Mouse (Mus musculus) lung, postnatal 0 days (tissue): Measurements from ENCODE around the gene Bcl2l2. TPM values are rescaled to one million over a fixed set of nuclear protein-coding genes. Genes with fewer than 3 reads are reported as not detected.

ENCODE experiments used
- ATAC-seq: fragments of 200-750 bp; cut with Nextera tagmentation; 2 replicates; pipeline ENCODE4 v1.8.0; 2017; ENCODE audit warnings: moderate library complexity
- DNase-seq: peaks from one replicate; pipeline ENCODE4 v3.0.0-alpha.2; 2016; ENCODE audit warnings: low spot score
- H3K27ac ChIP-seq: fragments of 300-500 bp; sonication (generic); 2 replicates; pipeline ENCODE4 v1.5.1; 2014; ENCODE audit warnings: antibody characterized with exemption, mild to moderate bottlenecking, low read length, mixed read lengths
- H3K27me3 ChIP-seq: fragments of 300-500 bp; sonication (generic); replicated peaks from 2 replicates; pipeline ENCODE4 v1.6.1; 2014; ENCODE audit warnings: low read length, mixed read lengths; ENCODE audit not compliant: insufficient read depth
- H3K36me3 ChIP-seq: fragments of 300-500 bp; sonication (generic); 2 replicates; pipeline ENCODE4 v1.6.1; 2014; ENCODE audit warnings: low read length, mixed read lengths; ENCODE audit not compliant: insufficient read depth
- H3K4me1 ChIP-seq: fragments of 300-500 bp; sonication (generic); 2 replicates; pipeline ENCODE4 v1.6.1; 2014; ENCODE audit warnings: antibody characterized with exemption, low read depth, low read length, mixed read lengths; ENCODE audit not compliant: insufficient read depth
- H3K4me2 ChIP-seq: fragments of 300-500 bp; sonication (generic); replicated peaks from 2 replicates; pipeline ENCODE4 v1.6.1; 2014; ENCODE audit warnings: low read depth, mild to moderate bottlenecking, low read length, moderate library complexity, mixed read lengths
- H3K4me3 ChIP-seq: fragments of 300-500 bp; sonication (generic); 2 replicates; pipeline ENCODE4 v1.5.1; 2014; ENCODE audit warnings: low read depth, low read length
- H3K9ac ChIP-seq: fragments of 300-500 bp; sonication (generic); replicated peaks from 2 replicates; pipeline ENCODE4 v1.6.1; 2014; ENCODE audit warnings: low read depth, mild to moderate bottlenecking
- H3K9me3 ChIP-seq: fragments of 300-500 bp; sonication (generic); 2 replicates; pipeline ENCODE4 v1.6.1; 2016; ENCODE audit warnings: low read length, mixed read lengths
- CTCF ChIP-seq: IDR thresholded peaks from 2 replicates; pipeline ENCODE4 v1.5.1; 2016; ENCODE audit warnings: antibody characterized with exemption, mild to moderate bottlenecking
- EP300 ChIP-seq: IDR thresholded peaks from 2 replicates; pipeline ENCODE4 v1.6.1; 2016; ENCODE audit warnings: antibody characterized with exemption, mild to moderate bottlenecking, control low read depth
- WGBS: fragments of 180-500 bp; shearing (Covaris S2); extraction: QIAGEN DNeasy Blood & Tissue Kit; methylation state at CpG from one replicate; pipeline ENCODE4 v1.1.7; 2014; 5-methylcytosine and 5-hydroxymethylcytosine counted together
- polyA plus RNA-seq: library from polyadenylated mRNA; unstranded; fragments of >200 nt; fragmentation: Nextera tagmentation; extraction: Ambion mirVana; gene quantifications from 2 replicates; pipeline ENCODE4 v1.2.1, GENCODE M21; 2015

Bcl2l2 gene
- polyA plus RNA-seq, 1 experiment from 2014 or later, result 6.1 TPM

GRCm38 (mm10) chr14:54897445-54897844 is 14.3 kb downstream of the Bcl2l2 start:
- Histone ChIP-seq H3K36me3 (0 out of 2 replicates have a peak, but pooled peaks cover 5% of the 10 kb centered on the region), H3K9ac (no peak overlapping the region), H3K9me3 (no peaks in the 10 kb centered on the region), H3K27ac (no peak overlapping the region), H3K4me3 (no peak overlapping the region), H3K4me1 (peaks cover 8% of the 10 kb centered on the region; the same call in 1 of the 2 replicates), H3K4me2 (no peak overlapping the region), H3K27me3 (no peaks in the 10 kb centered on the region)
- TF ChIP-seq EP300 (no peak), CTCF (no peak)
- 45% methylated on average over 2 of the region's 2 CpGs for WGBS
- DNase-seq (no peak), ATAC-seq (no peak)

- Histone ChIP-seq H3K9ac (no peak overlapping the region), H3K36me3 (0 out of 2 replicates have a peak, but pooled peaks cover 5% of the 10 kb centered on the region), H3K27ac (no peak overlapping the region), H3K9me3 (no peaks in the 10 kb centered on the region), H3K4me2 (no peak overlapping the region), H3K4me1 (no peaks in the 10 kb centered on the region), H3K27me3 (no peaks in the 10 kb centered on the region), H3K4me3 (no peak overlapping the region)
- ATAC-seq, result peak; percentile 88
- TF ChIP-seq CTCF (peak; percentile 88), EP300 (0 out of 2 replicates have a peak, but pooled peaks have one; percentile 16)
- DNase-seq, result peak; percentile 95
- WGBS, result 0% methylated on average over 3 of the region's 3 CpGs
These were observed 17.2 kb downstream of the Bcl2l2 start for GRCm38 (mm10) chr14:54900383-54900782.

- Histone ChIP-seq H3K4me1 (no peaks in the 10 kb centered on the region), H3K4me2 (no peak overlapping the region), H3K9ac (no peak overlapping the region), H3K9me3 (no peaks in the 10 kb centered on the region), H3K27me3 (no peaks in the 10 kb centered on the region), H3K36me3 (no peaks in the 10 kb centered on the region; the same call in 1 of the 2 replicates), H3K27ac (no peak overlapping the region), H3K4me3 (no peak overlapping the region)
- DNase-seq (no peak), ATAC-seq (no peak)
- WGBS, result 92% methylated on average over 4 of the region's 4 CpGs
- no peak for TF ChIP-seq CTCF
- no peak for TF ChIP-seq EP300
These were observed 20.5 kb downstream of the Bcl2l2 start for GRCm38 (mm10) chr14:54903641-54904040.

- H3K4me3 ChIP-seq, result no peak overlapping the region
- H3K27ac ChIP-seq, result no peak overlapping the region
- H3K36me3 ChIP-seq, result no peaks in the 10 kb centered on the region; the same call in 1 of the 2 replicates
- no peak for ATAC-seq
- 73% methylated on average over 7 of the region's 7 CpGs for WGBS
- DNase-seq, result no peak
- TF ChIP-seq EP300, result no peak
- no peak for TF ChIP-seq CTCF
- H3K4me2 ChIP-seq, result no peak overlapping the region
- no peaks in the 10 kb centered on the region for H3K9me3 ChIP-seq
- no peak overlapping the region for H3K9ac ChIP-seq
- H3K27me3 ChIP-seq, result no peaks in the 10 kb centered on the region
- no peaks in the 10 kb centered on the region; the same call in 1 of the 2 replicates for H3K4me1 ChIP-seq
These were observed 25.5 kb downstream of the Bcl2l2 start for GRCm38 (mm10) chr14:54908682-54909081.

GRCm38 (mm10) chr14:54912109-54912850 is 29.1 kb downstream of the Bcl2l2 start:
- TF ChIP-seq CTCF (no peak), EP300 (no peak)
- peak overlapping the region; percentile 80 for H3K4me3 ChIP-seq
- peak overlapping the region; percentile 59 for H3K9ac ChIP-seq
- H3K36me3 ChIP-seq, result no peaks in the 10 kb centered on the region; the same call in 1 of the 2 replicates
- peak overlapping the region; percentile 100 for H3K4me2 ChIP-seq
- ATAC-seq (peak; percentile 58), DNase-seq (peak; percentile 39)
- no peaks in the 10 kb centered on the region; the same call in 1 of the 2 replicates for H3K4me1 ChIP-seq
- H3K27me3 ChIP-seq, result no peaks in the 10 kb centered on the region
- WGBS, result 3% methylated on average over 54 of the region's 69 CpGs
- no peak overlapping the region for H3K27ac ChIP-seq
- no peaks in the 10 kb centered on the region for H3K9me3 ChIP-seq

- DNase-seq (peak; percentile 78), ATAC-seq (peak; percentile 87)
- Histone ChIP-seq H3K4me3 (peak within 1 kb of the TSS; percentile 80), H3K4me1 (no peaks in the 10 kb centered on the region; the same call in 1 of the 2 replicates), H3K27me3 (no peaks in the 10 kb centered on the region), H3K9ac (peak within 1 kb of the TSS; percentile 59), H3K36me3 (no peaks in the 10 kb centered on the region; the same call in 1 of the 2 replicates), H3K4me2 (peak within 1 kb of the TSS; percentile 100), H3K9me3 (no peaks in the 10 kb centered on the region), H3K27ac (no peak within 1 kb of the TSS)
- TF ChIP-seq EP300 (no peak), CTCF (peak; percentile 10; the same call in 1 of the 2 replicates)
- 0% methylated on average over 25 of the region's 28 CpGs for WGBS
These were observed 29.7 kb downstream of the Bcl2l2 start, which contains the start of gene Slc22a17 for GRCm38 (mm10) chr14:54912886-54913285. TSS of gene Slc22a17 (minus strand) at chr14:54913132.
